Mouse (Mus musculus) ES-Bruce4 (cell line): Measurements from ENCODE around the gene Nrtn. TPM values are rescaled to one million over a fixed set of nuclear protein-coding genes. Genes with fewer than 3 reads are reported as not detected.

Source experiments
- H3K27ac ChIP-seq: 2 replicates; pipeline ENCODE4 v1.5.1; 2012; ENCODE audit warnings: low read length, inconsistent platforms; ENCODE audit not compliant: insufficient read depth
- H3K27me3 ChIP-seq: 2 replicates; pipeline ENCODE4 v1.6.1; 2012; ENCODE audit warnings: mild to moderate bottlenecking, low read length, inconsistent platforms; ENCODE audit not compliant: control insufficient read depth, poor library complexity, insufficient read depth, severe bottlenecking
- H3K36me3 ChIP-seq: 2 replicates; pipeline ENCODE4 v1.6.1; 2012; ENCODE audit warnings: inconsistent platforms, mild to moderate bottlenecking, low read length, moderate library complexity; ENCODE audit not compliant: control insufficient read depth, poor library complexity, insufficient read depth, severe bottlenecking
- H3K4me1 ChIP-seq: one replicate; pipeline ENCODE4 v1.8.1; 2011; ENCODE audit warnings: low read length; ENCODE audit not compliant: control insufficient read depth, insufficient read depth
- H3K4me3 ChIP-seq: 2 replicates; pipeline ENCODE4 v1.5.1; 2011; ENCODE audit warnings: low read depth, mild to moderate bottlenecking, low read length
- H3K9ac ChIP-seq: 2 replicates; pipeline ENCODE4 v1.6.1; 2012; ENCODE audit warnings: low read depth, mild to moderate bottlenecking, inconsistent platforms; ENCODE audit not compliant: poor library complexity, severe bottlenecking
- H3K9me3 ChIP-seq: replicated peaks from 2 replicates; pipeline ENCODE4 v1.6.1; 2012; ENCODE audit warnings: mild to moderate bottlenecking, low read length, inconsistent platforms; ENCODE audit not compliant: control insufficient read depth, poor library complexity, insufficient read depth, severe bottlenecking
- CTCF ChIP-seq: IDR thresholded peaks from one replicate; pipeline ENCODE4 v1.8.1; 2011; ENCODE audit warnings: low read depth, low read length
- EP300 ChIP-seq: IDR thresholded peaks from 2 replicates; pipeline ENCODE4 v1.6.1; 2011; ENCODE audit warnings: low read depth, low read length; ENCODE audit not compliant: insufficient read depth
- POLR2A ChIP-seq: IDR thresholded peaks from one replicate; pipeline ENCODE4 v1.8.1; 2011; ENCODE audit warnings: low read length; ENCODE audit not compliant: insufficient read depth
- polyA plus RNA-seq: library from polyadenylated mRNA; stranded (reverse); fragments of >200 nt; gene quantifications from 2 replicates; pipeline ENCODE4 v1.2.4, GENCODE M21; 2011; ENCODE audit warnings: low read depth; ENCODE audit not compliant: missing spikeins, insufficient read depth, insufficient read length

The Nrtn gene
- 8.1 and 10.8 TPM in 2 replicates for polyA plus RNA-seq

GRCm38 (mm10) chr17:56757416-56758123 is at the start of gene Nrtn:
TSS of gene Nrtn (minus strand) at chr17:56757530.
- Histone ChIP-seq H3K9me3 (no peaks in the 10 kb centered on the region), H3K9ac (peak within 1 kb of the TSS; percentile 83), H3K27ac (no peak within 1 kb of the TSS), H3K4me1 (peaks cover 5% of the 10 kb centered on the region), H3K36me3 (no peaks in the 10 kb centered on the region), H3K4me3 (peak within 1 kb of the TSS; percentile 64), H3K27me3 (no peaks in the 10 kb centered on the region)
- TF ChIP-seq EP300 (0 out of 2 replicates have a peak, but pooled peaks have one; percentile 17), POLR2A (peak; percentile 49), CTCF (no peak)

GRCm38 (mm10) chr17:56805784-56806183 is 48.5 kb upstream of the Nrtn start:
- Histone ChIP-seq H3K9me3 (no peaks in the 10 kb centered on the region), H3K27ac (no peak overlapping the region), H3K9ac (no peak overlapping the region)

GRCm38 (mm10) chr17:56804952-56805351 is 47.6 kb upstream of the Nrtn start:
- Histone ChIP-seq H3K4me3 (no peak overlapping the region), H3K4me1 (no peaks in the 10 kb centered on the region), H3K9ac (no peak overlapping the region), H3K9me3 (no peaks in the 10 kb centered on the region), H3K27ac (no peak overlapping the region), H3K36me3 (no peaks in the 10 kb centered on the region), H3K27me3 (no peaks in the 10 kb centered on the region)
- TF ChIP-seq CTCF (no peak), POLR2A (no peak), EP300 (no peak)

More at GRCm38 (mm10) chr17:56805784-56806183, 48.5 kb upstream of the Nrtn start:
- Histone ChIP-seq H3K4me1 (peaks cover 3% of the 10 kb centered on the region), H3K27me3 (no peaks in the 10 kb centered on the region), H3K36me3 (no peaks in the 10 kb centered on the region), H3K4me3 (no peak overlapping the region)
- TF ChIP-seq POLR2A (no peak), EP300 (no peak), CTCF (no peak)

- Histone ChIP-seq H3K4me3 (no peak overlapping the region), H3K27me3 (no peaks in the 10 kb centered on the region), H3K9me3 (no peaks in the 10 kb centered on the region), H3K9ac (no peak overlapping the region), H3K4me1 (no peaks in the 10 kb centered on the region), H3K27ac (no peak overlapping the region), H3K36me3 (no peaks in the 10 kb centered on the region)
- TF ChIP-seq POLR2A (no peak), CTCF (no peak), EP300 (no peak)
These were observed 44.7 kb upstream of the Nrtn start for GRCm38 (mm10) chr17:56802065-56802464.

- Histone ChIP-seq H3K9ac (no peak overlapping the region), H3K4me1 (no peaks in the 10 kb centered on the region), H3K36me3 (no peaks in the 10 kb centered on the region), H3K9me3 (no peaks in the 10 kb centered on the region), H3K27me3 (no peaks in the 10 kb centered on the region), H3K27ac (no peak overlapping the region), H3K4me3 (no peak overlapping the region)
- TF ChIP-seq CTCF (no peak), POLR2A (no peak), EP300 (no peak)
These were observed 41.9 kb upstream of the Nrtn start for GRCm38 (mm10) chr17:56799276-56799675.

- TF ChIP-seq POLR2A (no peak), EP300 (no peak), CTCF (no peak)
- no peaks in the 10 kb centered on the region for H3K4me1 ChIP-seq
- H3K4me3 ChIP-seq = no peak overlapping the region
- H3K27me3 ChIP-seq = no peaks in the 10 kb centered on the region
- no peak overlapping the region for H3K9ac ChIP-seq
- no peaks in the 10 kb centered on the region for H3K36me3 ChIP-seq
- no peaks in the 10 kb centered on the region for H3K9me3 ChIP-seq
- no peak overlapping the region for H3K27ac ChIP-seq
These were observed 36.4 kb upstream of the Nrtn start for GRCm38 (mm10) chr17:56793614-56794319.
